Mouse (Mus musculus) stomach, postnatal 0 days (tissue): ENCODE results near the gene Hoxa13. TPM values are rescaled to one million over a fixed set of nuclear protein-coding genes. Genes with fewer than 3 reads are reported as not detected.

ENCODE experiments used
- ATAC-seq: fragments of 200-750 bp; cut with Nextera tagmentation; 2 replicates; pipeline ENCODE4 v1.8.0; 2017; ENCODE audit not compliant: low FRiP score, low TSS enrichment
- DNase-seq: peaks from one replicate; pipeline ENCODE4 v3.0.0-alpha.2; 2016; ENCODE audit warnings: low spot score
- H3K27ac ChIP-seq: fragments of 300-500 bp; sonication (generic); replicated peaks from 2 replicates; pipeline ENCODE4 v1.5.1; 2014; ENCODE audit warnings: mild to moderate bottlenecking, control low read depth
- H3K27me3 ChIP-seq: fragments of 300-500 bp; sonication (generic); 2 replicates; pipeline ENCODE4 v1.6.1; 2014; ENCODE audit warnings: low read length; ENCODE audit not compliant: control insufficient read depth, insufficient read depth
- H3K36me3 ChIP-seq: fragments of 300-500 bp; sonication (generic); 2 replicates; pipeline ENCODE4 v1.6.1; 2014; ENCODE audit warnings: low read length, mixed read lengths; ENCODE audit not compliant: control insufficient read depth, insufficient read depth
- H3K4me1 ChIP-seq: fragments of 300-500 bp; sonication (generic); replicated peaks from 2 replicates; pipeline ENCODE4 v1.6.1; 2014; ENCODE audit warnings: antibody characterized with exemption; ENCODE audit not compliant: control insufficient read depth, insufficient read depth
- H3K4me2 ChIP-seq: fragments of 300-500 bp; sonication (generic); replicated peaks from 2 replicates; pipeline ENCODE4 v1.6.1; 2014; ENCODE audit warnings: low read depth, mild to moderate bottlenecking, control low read depth, moderate library complexity
- H3K4me3 ChIP-seq: fragments of 300-500 bp; sonication (generic); 2 replicates; pipeline ENCODE4 v1.5.1; 2014; ENCODE audit warnings: low read depth, low read length, control low read depth
- H3K9ac ChIP-seq: fragments of 300-500 bp; sonication (generic); 2 replicates; pipeline ENCODE4 v1.6.1; 2014; ENCODE audit warnings: mild to moderate bottlenecking, low read length, control low read depth, mixed read lengths
- H3K9me3 ChIP-seq: fragments of 300-500 bp; sonication (generic); 2 replicates; pipeline ENCODE4 v1.6.1; 2016; ENCODE audit warnings: low read length; ENCODE audit not compliant: control insufficient read depth
- CTCF ChIP-seq: IDR thresholded peaks from 2 replicates; pipeline ENCODE4 v1.5.1; 2016; ENCODE audit warnings: antibody characterized with exemption, low read depth, mild to moderate bottlenecking, moderate library complexity
- EP300 ChIP-seq: optimal IDR thresholded peaks from 2 replicates; pipeline ENCODE3; 2016; ENCODE audit warnings: antibody characterized with exemption
- WGBS: fragments of 180-500 bp; shearing (Covaris S2); extraction: QIAGEN DNeasy Blood & Tissue Kit; methylation state at CpG from one replicate; pipeline ENCODE4 v1.1.7; 2014; 5-methylcytosine and 5-hydroxymethylcytosine counted together
- polyA plus RNA-seq: library from polyadenylated mRNA; unstranded; fragments of >200 nt; fragmentation: Nextera tagmentation; extraction: Ambion mirVana; gene quantifications from 2 replicates; pipeline ENCODE4 v1.2.1, GENCODE M21; 2015

Gene Hoxa13
- polyA plus RNA-seq, 1 experiment from 2014 or later, result not detected

GRCm38 (mm10) chr6:52245757-52246142, 14.9 kb downstream of the Hoxa13 start, which contains the start of gene Hoxa11:
TSS of gene Hoxa11 (minus strand) at chr6:52245810.
- WGBS, result 2% methylated on average over 20 of the region's 20 CpGs
- H3K4me2 ChIP-seq, result no peak within 1 kb of the TSS

GRCm38 (mm10) chr6:52245040-52245756, 15.5 kb downstream of the Hoxa13 start:
- no peaks in the 10 kb centered on the region for H3K4me1 ChIP-seq
- no peak overlapping the region for H3K4me2 ChIP-seq
- no peak for ATAC-seq
- WGBS, result 1% methylated on average over 71 of the region's 71 CpGs
- no peak for DNase-seq
- H3K27ac ChIP-seq, result no peak overlapping the region
- H3K9me3 ChIP-seq, result no peaks in the 10 kb centered on the region
- TF ChIP-seq CTCF (no peak), EP300 (no peak)
- no peak overlapping the region for H3K9ac ChIP-seq
- peaks cover 52% of the 10 kb centered on the region for H3K27me3 ChIP-seq
- no peaks in the 10 kb centered on the region for H3K36me3 ChIP-seq
- H3K4me3 ChIP-seq, result no peak overlapping the region; the same call in 1 of the 2 replicates

More at GRCm38 (mm10) chr6:52245757-52246142, 14.9 kb downstream of the Hoxa13 start, which contains the start of gene Hoxa11:
- Histone ChIP-seq H3K27ac (no peak within 1 kb of the TSS), H3K9me3 (no peaks in the 10 kb centered on the region), H3K9ac (no peak within 1 kb of the TSS), H3K4me1 (no peaks in the 10 kb centered on the region), H3K4me3 (no peak within 1 kb of the TSS; the same call in 1 of the 2 replicates), H3K36me3 (no peaks in the 10 kb centered on the region), H3K27me3 (peaks cover 48% of the 10 kb centered on the region)
- DNase-seq (no peak), ATAC-seq (no peak)
- no peak for TF ChIP-seq EP300
- no peak for TF ChIP-seq CTCF

GRCm38 (mm10) chr6:52244471-52245039, 16.1 kb downstream of the Hoxa13 start:
- no peak overlapping the region for H3K9ac ChIP-seq
- WGBS, result 5% methylated on average over 23 of the region's 23 CpGs
- no peak for DNase-seq
- no peaks in the 10 kb centered on the region for H3K9me3 ChIP-seq
- ATAC-seq, result no peak
- no peak overlapping the region for H3K27ac ChIP-seq
- no peaks in the 10 kb centered on the region for H3K4me1 ChIP-seq
- H3K36me3 ChIP-seq, result no peaks in the 10 kb centered on the region
- TF ChIP-seq EP300 (no peak), CTCF (no peak)
- no peak overlapping the region for H3K4me2 ChIP-seq
- H3K27me3 ChIP-seq, result peaks cover 56% of the 10 kb centered on the region
- no peak overlapping the region for H3K4me3 ChIP-seq

- no peak for TF ChIP-seq CTCF
- TF ChIP-seq EP300, result no peak
- H3K27ac ChIP-seq, result no peak overlapping the region
- H3K4me1 ChIP-seq, result no peaks in the 10 kb centered on the region
- H3K4me3 ChIP-seq, result no peak overlapping the region
- H3K9me3 ChIP-seq, result no peaks in the 10 kb centered on the region
- WGBS, result 9% methylated on average over 12 of the region's 12 CpGs
- H3K27me3 ChIP-seq, result peaks cover 60% of the 10 kb centered on the region
- H3K4me2 ChIP-seq, result no peak overlapping the region
- ATAC-seq (no peak), DNase-seq (no peak)
- H3K36me3 ChIP-seq, result no peaks in the 10 kb centered on the region
- H3K9ac ChIP-seq, result no peak overlapping the region
Observed at GRCm38 (mm10) chr6:52243681-52244121, 17.0 kb downstream of the Hoxa13 start.

- no peak for TF ChIP-seq CTCF
- TF ChIP-seq EP300, result no peak
- Histone ChIP-seq H3K36me3 (no peaks in the 10 kb centered on the region), H3K27ac (no peak overlapping the region), H3K4me3 (no peak overlapping the region), H3K27me3 (peaks cover 57% of the 10 kb centered on the region), H3K4me2 (no peak overlapping the region), H3K9ac (no peak overlapping the region), H3K4me1 (no peaks in the 10 kb centered on the region), H3K9me3 (no peaks in the 10 kb centered on the region)
- WGBS, result 3% methylated on average over 4 of the region's 4 CpGs
- DNase-seq (no peak), ATAC-seq (no peak)
Observed at GRCm38 (mm10) chr6:52242801-52243332, 17.8 kb downstream of the Hoxa13 start.

GRCm38 (mm10) chr6:52241001-52241621, 19.6 kb downstream of the Hoxa13 start:
- WGBS, result 8% methylated on average over 9 of the region's 9 CpGs
- H3K9me3 ChIP-seq, result no peaks in the 10 kb centered on the region
- H3K27me3 ChIP-seq, result peaks cover 64% of the 10 kb centered on the region
- no peaks in the 10 kb centered on the region for H3K4me1 ChIP-seq
- no peak overlapping the region for H3K4me2 ChIP-seq
- TF ChIP-seq EP300, result no peak
- TF ChIP-seq CTCF, result no peak
- H3K4me3 ChIP-seq, result no peak overlapping the region
- DNase-seq (no peak), ATAC-seq (no peak)
- no peak overlapping the region for H3K27ac ChIP-seq
- no peaks in the 10 kb centered on the region for H3K36me3 ChIP-seq
- H3K9ac ChIP-seq, result no peak overlapping the region
